Mouse (Mus musculus) E14TG2a.4 (cell line): ENCODE measurements at regions not wholly inside any gene's neighbourhood (a gene's known extent, or its start where the extent isn't known, plus 50 kb on each side); places are given as distances from the start of the nearest gene placed in this dataset.

ENCODE experiments used
- H3K27me3 ChIP-seq: 2 replicates; pipeline ENCODE4 v1.6.1; 2014; ENCODE audit warnings: low read length, control low read depth; ENCODE audit not compliant: insufficient read depth
- H3K36me3 ChIP-seq: 2 replicates; pipeline ENCODE4 v1.6.1; 2014; ENCODE audit warnings: low read length, control low read depth; ENCODE audit not compliant: insufficient read depth
- H3K4me1 ChIP-seq: replicated peaks from 2 replicates; pipeline ENCODE4 v1.6.1; 2014; ENCODE audit warnings: low read depth, low read length, control low read depth
- H3K4me3 ChIP-seq: replicated peaks from 2 replicates; pipeline ENCODE4 v1.5.1; 2014; ENCODE audit warnings: mild to moderate bottlenecking, low read length
- H3K9me3 ChIP-seq: 2 replicates; pipeline ENCODE4 v1.6.1; 2014; ENCODE audit warnings: low read length, control low read depth
- CTCF ChIP-seq: conservative IDR thresholded peaks from 2 replicates; pipeline ENCODE4 v1.5.1; 2014; ENCODE audit warnings: low read length
- NANOG ChIP-seq: IDR thresholded peaks from 2 replicates; pipeline ENCODE4 v1.6.1; 2014; ENCODE audit warnings: borderline replicate concordance, low read length, mixed read lengths
- POU5F1 ChIP-seq: IDR thresholded peaks from 2 replicates; pipeline ENCODE4 v1.6.1; 2014; ENCODE audit warnings: low read length, borderline replicate concordance

GRCm38 (mm10) chr14:79878285-79879019, 105.4 kb upstream of the Olfm4 start:
- no peaks in the 10 kb centered on the region for H3K36me3 ChIP-seq
- peaks cover 7% of the 10 kb centered on the region for H3K27me3 ChIP-seq
- no peaks in the 10 kb centered on the region for H3K4me1 ChIP-seq
- no peak overlapping the region for H3K4me3 ChIP-seq
- TF ChIP-seq CTCF (no peak), NANOG (no peak), POU5F1 (no peak)
- H3K9me3 ChIP-seq, result no peaks in the 10 kb centered on the region

GRCm38 (mm10) chr14:79873062-79873461, 102.0 kb upstream of the Pcdh8 start:
- H3K9me3 ChIP-seq, result 0 out of 2 replicates have a peak, but pooled peaks cover 1% of the 10 kb centered on the region
- no peaks in the 10 kb centered on the region for H3K36me3 ChIP-seq
- TF ChIP-seq POU5F1, result no peak
- no peak for TF ChIP-seq CTCF
- TF ChIP-seq NANOG, result no peak
- H3K4me1 ChIP-seq, result no peaks in the 10 kb centered on the region
- peaks cover 3% of the 10 kb centered on the region for H3K27me3 ChIP-seq
- no peak overlapping the region for H3K4me3 ChIP-seq

GRCm38 (mm10) chr14:79872430-79872829, 101.3 kb upstream of the Pcdh8 start:
- 0 out of 2 replicates have a peak, but pooled peaks cover 3% of the 10 kb centered on the region for H3K9me3 ChIP-seq
- H3K27me3 ChIP-seq, result peaks cover 3% of the 10 kb centered on the region; the same call in 1 of the 2 replicates
- H3K4me1 ChIP-seq, result no peaks in the 10 kb centered on the region
- H3K36me3 ChIP-seq, result no peaks in the 10 kb centered on the region
- no peak for TF ChIP-seq CTCF
- TF ChIP-seq NANOG, result no peak
- no peak for TF ChIP-seq POU5F1
- no peak overlapping the region for H3K4me3 ChIP-seq

- Histone ChIP-seq H3K9me3 (peaks cover 24% of the 10 kb centered on the region), H3K27me3 (peaks cover 3% of the 10 kb centered on the region; the same call in 1 of the 2 replicates), H3K4me1 (no peaks in the 10 kb centered on the region), H3K36me3 (no peaks in the 10 kb centered on the region), H3K4me3 (no peak overlapping the region)
- TF ChIP-seq POU5F1 (no peak), NANOG (no peak), CTCF (no peak)
These were observed 98.2 kb upstream of the Pcdh8 start for GRCm38 (mm10) chr14:79869325-79869724.

- H3K4me3 ChIP-seq, result no peak overlapping the region
- peaks cover 51% of the 10 kb centered on the region for H3K9me3 ChIP-seq
- no peaks in the 10 kb centered on the region for H3K36me3 ChIP-seq
- H3K4me1 ChIP-seq, result no peaks in the 10 kb centered on the region
- 0 out of 2 replicates have a peak, but pooled peaks cover 4% of the 10 kb centered on the region for H3K27me3 ChIP-seq
- TF ChIP-seq POU5F1, result no peak
These were observed 85.1 kb upstream of the Pcdh8 start for GRCm38 (mm10) chr14:79856245-79856644.

GRCm38 (mm10) chr14:79854216-79854615, 83.1 kb upstream of the Pcdh8 start:
- TF ChIP-seq POU5F1, result no peak
- no peak for TF ChIP-seq NANOG
- TF ChIP-seq CTCF, result no peak
- no peak overlapping the region for H3K4me3 ChIP-seq
- no peaks in the 10 kb centered on the region for H3K4me1 ChIP-seq
- peaks cover 36% of the 10 kb centered on the region for H3K9me3 ChIP-seq
- 0 out of 2 replicates have a peak, but pooled peaks cover 4% of the 10 kb centered on the region for H3K27me3 ChIP-seq
- no peaks in the 10 kb centered on the region for H3K36me3 ChIP-seq

- TF ChIP-seq CTCF, result no peak
- no peak for TF ChIP-seq NANOG
- TF ChIP-seq POU5F1, result no peak
- Histone ChIP-seq H3K4me3 (no peak overlapping the region), H3K9me3 (peaks cover 27% of the 10 kb centered on the region), H3K4me1 (no peaks in the 10 kb centered on the region), H3K27me3 (0 out of 2 replicates have a peak, but pooled peaks cover 4% of the 10 kb centered on the region), H3K36me3 (no peaks in the 10 kb centered on the region)
These were observed 81.6 kb upstream of the Pcdh8 start for GRCm38 (mm10) chr14:79852683-79853082.

GRCm38 (mm10) chr14:79851795-79852194, 80.7 kb upstream of the Pcdh8 start:
- H3K4me1 ChIP-seq, result no peaks in the 10 kb centered on the region
- H3K27me3 ChIP-seq, result 0 out of 2 replicates have a peak, but pooled peaks cover 4% of the 10 kb centered on the region
- no peaks in the 10 kb centered on the region for H3K36me3 ChIP-seq
- peaks cover 21% of the 10 kb centered on the region for H3K9me3 ChIP-seq
- H3K4me3 ChIP-seq, result no peak overlapping the region
- TF ChIP-seq POU5F1 (no peak), NANOG (no peak), CTCF (no peak)

- H3K36me3 ChIP-seq, result no peaks in the 10 kb centered on the region
- TF ChIP-seq POU5F1 (no peak), CTCF (no peak), NANOG (no peak)
- H3K27me3 ChIP-seq, result 0 out of 2 replicates have a peak, but pooled peaks cover 4% of the 10 kb centered on the region
- H3K4me1 ChIP-seq, result no peaks in the 10 kb centered on the region
- peaks cover 18% of the 10 kb centered on the region for H3K9me3 ChIP-seq
- no peak overlapping the region for H3K4me3 ChIP-seq
These were observed 80.1 kb upstream of the Pcdh8 start for GRCm38 (mm10) chr14:79851231-79851630.
